Mouse (Mus musculus): ENCODE measurements around the gene Med12l. TPM values are rescaled to one million over a fixed set of nuclear protein-coding genes. Genes with fewer than 3 reads are reported as not detected.
A peak's percentile ranks its signal among the peaks of the same experiment; 100 is the strongest.

Med12l gene
- total and polyA plus RNA-seq, 2 experiments: 1.4 TPM

- Histone ChIP-seq H3K36me3 (ENCODE audit: control insufficient read depth, insufficient read depth, low read length) (no peaks in the 10 kb centered on the region), H3K27ac (replicated peaks; ENCODE audit: insufficient read depth, low read depth, low read length) (no peak overlapping the region), H3K79me2 (ENCODE audit: control insufficient read depth, insufficient read depth, low read length) (no peaks in the 10 kb centered on the region), H3K27me3 (ENCODE audit: control insufficient read depth, insufficient read depth, low read length) (no peaks in the 10 kb centered on the region), H3K9ac (ENCODE audit: low read depth, low read length) (no peak overlapping the region), H3K4me1 (ENCODE audit: control insufficient read depth, insufficient read depth, low read length) (no peaks in the 10 kb centered on the region), H3K4me3 (ENCODE audit: insufficient read depth, low read depth, low read length) (no peak overlapping the region)
- no peak for DNase-seq (ENCODE audit: extremely low read depth, low read depth, low spot score)
- WGBS: 84% methylated on average over 8 of the region's 8 CpGs
- TF ChIP-seq POLR2A (IDR thresholded peaks at IDR 0.05; ENCODE audit: extremely low read depth, insufficient read depth, low read length): no peak
- TF ChIP-seq CTCF (IDR thresholded peaks at IDR 0.05; ENCODE audit: low read depth, low read length): no peak
Observed at GRCm38 (mm10) chr3:59141507-59142305, 136.1 kb downstream of the Med12l start.

- no peak overlapping the region for H3K9ac ChIP-seq (ENCODE audit: low read depth, low read length)
- 76% methylated on average over 5 of the region's 5 CpGs for WGBS
- H3K4me1 ChIP-seq (ENCODE audit: control insufficient read depth, insufficient read depth, low read length): no peaks in the 10 kb centered on the region
- H3K27ac ChIP-seq (replicated peaks; ENCODE audit: insufficient read depth, low read depth, low read length): no peak overlapping the region
- DNase-seq (ENCODE audit: extremely low read depth, low read depth, low spot score): no peak
- no peaks in the 10 kb centered on the region for H3K36me3 ChIP-seq (ENCODE audit: control insufficient read depth, insufficient read depth, low read length)
- H3K27me3 ChIP-seq (ENCODE audit: control insufficient read depth, insufficient read depth, low read length): no peaks in the 10 kb centered on the region
- no peak overlapping the region for H3K4me3 ChIP-seq (ENCODE audit: insufficient read depth, low read depth, low read length)
- no peaks in the 10 kb centered on the region for H3K79me2 ChIP-seq (ENCODE audit: control insufficient read depth, insufficient read depth, low read length)
- TF ChIP-seq CTCF (IDR thresholded peaks at IDR 0.05; ENCODE audit: low read depth, low read length): no peak
- TF ChIP-seq POLR2A (IDR thresholded peaks at IDR 0.05; ENCODE audit: extremely low read depth, insufficient read depth, low read length): no peak
Observed at GRCm38 (mm10) chr3:59145194-59145593, 139.6 kb downstream of the Med12l start.

DNA sequence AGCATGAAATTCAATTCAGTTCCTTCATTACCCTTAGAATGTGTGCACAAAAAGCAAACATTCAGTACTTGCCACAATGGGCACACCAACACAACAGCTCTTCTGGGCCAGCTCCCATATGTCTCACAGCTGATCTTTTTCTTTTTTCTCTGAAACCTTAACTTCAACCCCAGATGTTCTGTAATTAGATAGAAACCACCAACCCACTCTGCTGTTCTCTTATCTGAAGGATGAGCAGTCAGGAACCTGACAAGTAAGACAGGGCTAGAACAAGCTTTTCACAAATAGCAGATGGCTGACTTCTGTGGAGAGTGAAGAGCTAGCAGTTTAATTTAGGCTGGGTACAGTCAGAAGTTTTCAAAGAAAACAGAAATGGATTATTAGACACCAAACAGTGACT, 144.0 kb downstream of the Med12l start:
- Histone ChIP-seq H3K4me1 (ENCODE audit: control insufficient read depth, insufficient read depth, low read length) (no peaks in the 10 kb centered on the region), H3K27ac (replicated peaks; ENCODE audit: insufficient read depth, low read depth, low read length) (no peak overlapping the region), H3K36me3 (ENCODE audit: control insufficient read depth, insufficient read depth, low read length) (no peaks in the 10 kb centered on the region), H3K79me2 (ENCODE audit: control insufficient read depth, insufficient read depth, low read length) (no peaks in the 10 kb centered on the region), H3K27me3 (ENCODE audit: control insufficient read depth, insufficient read depth, low read length) (no peaks in the 10 kb centered on the region), H3K4me3 (ENCODE audit: insufficient read depth, low read depth, low read length) (no peak overlapping the region), H3K9ac (ENCODE audit: low read depth, low read length) (no peak overlapping the region)
- TF ChIP-seq POLR2A (IDR thresholded peaks at IDR 0.05; ENCODE audit: extremely low read depth, insufficient read depth, low read length) (no peak), CTCF (IDR thresholded peaks at IDR 0.05; ENCODE audit: low read depth, low read length) (no peak)
- no peak for DNase-seq (ENCODE audit: extremely low read depth, low read depth, low spot score)

DNA sequence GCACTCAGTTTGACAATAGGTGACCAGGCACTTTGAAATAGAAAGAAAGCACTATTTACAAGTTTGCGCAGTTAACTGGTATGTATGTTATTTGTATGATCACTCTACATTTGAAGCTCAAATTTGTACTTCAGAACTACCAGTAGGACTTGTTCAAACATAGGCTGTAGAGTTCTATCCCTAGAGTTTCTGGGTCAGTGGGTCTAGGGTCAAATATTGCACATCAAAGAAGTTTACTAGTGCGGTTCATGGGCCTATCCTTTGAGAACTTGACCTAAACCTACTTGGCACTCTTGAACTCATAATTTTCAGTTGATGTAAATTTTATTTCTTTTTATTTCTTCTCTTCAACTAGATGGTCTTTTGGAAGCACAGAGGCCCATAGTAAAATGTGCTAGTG, 145.0 kb downstream of the Med12l start:
- no peaks in the 10 kb centered on the region for H3K27me3 ChIP-seq (ENCODE audit: control insufficient read depth, insufficient read depth, low read length)
- H3K79me2 ChIP-seq (ENCODE audit: control insufficient read depth, insufficient read depth, low read length): no peaks in the 10 kb centered on the region
- no peak overlapping the region for H3K4me3 ChIP-seq (ENCODE audit: insufficient read depth, low read depth, low read length)
- no peak overlapping the region for H3K9ac ChIP-seq (ENCODE audit: low read depth, low read length)
- H3K27ac ChIP-seq (replicated peaks; ENCODE audit: insufficient read depth, low read depth, low read length): no peak overlapping the region
- TF ChIP-seq CTCF (IDR thresholded peaks at IDR 0.05; ENCODE audit: low read depth, low read length) (no peak), POLR2A (IDR thresholded peaks at IDR 0.05; ENCODE audit: extremely low read depth, insufficient read depth, low read length) (no peak)
- DNase-seq (ENCODE audit: extremely low read depth, low read depth, low spot score): peak; percentile 60
- no peaks in the 10 kb centered on the region for H3K4me1 ChIP-seq (ENCODE audit: control insufficient read depth, insufficient read depth, low read length)
- 39% methylated on average over 2 of the region's 2 CpGs for WGBS
- no peaks in the 10 kb centered on the region for H3K36me3 ChIP-seq (ENCODE audit: control insufficient read depth, insufficient read depth, low read length)

DNA sequence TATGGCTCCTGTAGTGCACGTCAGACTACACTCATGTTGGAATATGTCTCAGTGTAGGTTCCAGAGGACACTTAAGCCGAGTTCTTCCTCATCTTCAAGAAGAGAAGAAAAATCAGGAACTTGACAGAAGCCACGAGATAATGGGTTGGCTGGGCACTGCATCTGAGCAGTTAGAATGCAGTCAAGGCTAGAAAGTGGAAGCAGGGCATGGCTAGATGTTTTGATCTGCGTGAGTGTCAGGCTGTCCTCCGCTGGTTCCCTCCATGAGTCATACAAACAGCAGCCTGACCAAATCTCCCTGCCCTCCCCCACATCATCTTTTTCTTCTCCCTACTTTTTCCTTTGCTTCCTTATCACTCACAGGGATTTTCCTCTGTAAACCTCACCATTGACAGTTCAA, 147.8 kb downstream of the Med12l start, which contains the start of gene P2ry14:
P2ry14 (minus strand) TSS at position 195 of the 400 bp plus-strand sequence.
- Histone ChIP-seq H3K36me3 (ENCODE audit: control insufficient read depth, insufficient read depth, low read length) (no peaks in the 10 kb centered on the region), H3K27me3 (ENCODE audit: control insufficient read depth, insufficient read depth, low read length) (no peaks in the 10 kb centered on the region), H3K79me2 (ENCODE audit: control insufficient read depth, insufficient read depth, low read length) (no peaks in the 10 kb centered on the region), H3K4me3 (ENCODE audit: insufficient read depth, low read depth, low read length) (no peak within 1 kb of the TSS), H3K9ac (ENCODE audit: low read depth, low read length) (no peak within 1 kb of the TSS), H3K27ac (replicated peaks; ENCODE audit: insufficient read depth, low read depth, low read length) (no peak within 1 kb of the TSS), H3K4me1 (ENCODE audit: control insufficient read depth, insufficient read depth, low read length) (no peaks in the 10 kb centered on the region)
- TF ChIP-seq CTCF (IDR thresholded peaks at IDR 0.05; ENCODE audit: low read depth, low read length) (no peak), POLR2A (IDR thresholded peaks at IDR 0.05; ENCODE audit: extremely low read depth, insufficient read depth, low read length) (no peak)
- DNase-seq (ENCODE audit: extremely low read depth, low read depth, low spot score): peak; percentile 43
- 71% methylated on average over 5 of the region's 5 CpGs for WGBS

DNA sequence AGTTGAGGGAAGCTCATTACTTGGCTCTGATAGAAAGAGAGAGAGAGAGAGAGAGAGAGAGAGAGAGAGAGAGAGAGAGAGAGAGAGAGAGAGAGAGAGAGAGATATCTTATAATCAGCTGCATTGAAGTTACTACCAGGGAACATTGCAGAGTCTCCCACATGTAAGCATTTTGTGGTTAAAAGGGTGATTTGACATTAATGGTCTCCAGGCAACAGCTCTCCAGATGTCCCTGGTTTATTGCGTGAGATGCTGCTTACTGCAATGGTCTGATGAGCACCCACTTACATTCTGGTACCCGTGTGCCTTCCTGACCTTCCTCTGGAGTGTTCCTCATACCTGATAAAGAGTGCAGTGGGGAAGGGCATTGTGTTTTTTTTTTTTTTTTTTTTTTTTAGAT, 149.3 kb downstream of the Med12l start:
- DNase-seq (ENCODE audit: extremely low read depth, low read depth, low spot score): no peak
- 78% methylated on average over 2 of the region's 2 CpGs for WGBS
- no peaks in the 10 kb centered on the region for H3K36me3 ChIP-seq (ENCODE audit: control insufficient read depth, insufficient read depth, low read length)
- no peak overlapping the region for H3K27ac ChIP-seq (replicated peaks; ENCODE audit: insufficient read depth, low read depth, low read length)
- no peaks in the 10 kb centered on the region for H3K79me2 ChIP-seq (ENCODE audit: control insufficient read depth, insufficient read depth, low read length)
- no peak for TF ChIP-seq POLR2A (IDR thresholded peaks at IDR 0.05; ENCODE audit: extremely low read depth, insufficient read depth, low read length)
- TF ChIP-seq CTCF (IDR thresholded peaks at IDR 0.05; ENCODE audit: low read depth, low read length): no peak
- H3K4me3 ChIP-seq (ENCODE audit: insufficient read depth, low read depth, low read length): no peak overlapping the region
- H3K9ac ChIP-seq (ENCODE audit: low read depth, low read length): no peak overlapping the region
- H3K4me1 ChIP-seq (ENCODE audit: control insufficient read depth, insufficient read depth, low read length): no peaks in the 10 kb centered on the region
- H3K27me3 ChIP-seq (ENCODE audit: control insufficient read depth, insufficient read depth, low read length): no peaks in the 10 kb centered on the region

Data from liver, adult 2 months (tissue).